Mouse (Mus musculus) embryonic stem cell, embryonic (primary cell): ENCODE data around the gene Plpp7.

Source experiments
- CTCF ChIA-PET, 4 experiments: fragments of 300-600 bp in 2 of 4; fragments of 350-600 bp in 2 of 4; sonication (Branson Sonifier 250); formaldehyde crosslinking; loops; one replicate each; lab custom pipeline; 2022; ENCODE audit warnings: inconsistent platforms in 2 of 4; lab: Charles Lee
- POLR2A ChIA-PET, 4 experiments: fragments of 300-600 bp in 2 of 4; fragments of 350-600 bp in 2 of 4; sonication (Branson Sonifier 250); formaldehyde crosslinking; loops; one replicate each; lab custom pipeline; 2022; ENCODE audit warnings: antibody characterized with exemption in 4 of 4, inconsistent platforms in 1 of 4; lab: Charles Lee

Plpp7 gene

GRCm38 (mm10) chr2:32139377-32139776 lies 44.0 kb downstream of the Plpp7 start:
- POLR2A ChIA-PET: interaction anchor here in 3 of 4 experiments (0.9 to 7.3 kb wide), 21 partner anchors 8 to 190 kb away, joined by 3 to 125 read pairs (median 5); partner anchors contain the start of genes Pomt1 (in 1 of the 3), Prrc2b (in 1 of the 3) and Swi5 (in 1 of the 3)
- CTCF ChIA-PET: interaction anchor here in 1 of 4 experiments (0.5 kb wide), 1 partner anchor 848 kb away, joined by 5 read pairs; no protein-coding TSS in a partner anchor

GRCm38 (mm10) chr2:32140498-32140934 lies 45.2 kb downstream of the Plpp7 start:
- POLR2A ChIA-PET: interaction anchor here in 3 of 4 experiments (0.6 to 7.3 kb wide), 20 partner anchors 7 to 381 kb away, joined by 3 to 125 read pairs (median 5); partner anchors contain the start of genes Prrc2b (in 1 of the 3) and Swi5 (in 1 of the 3)

GRCm38 (mm10) chr2:32141602-32142001 lies 46.3 kb downstream of the Plpp7 start:
- ChIA-PET POLR2A (interaction anchor here in 2 of 4 experiments (0.5 to 26.6 kb wide), 7 partner anchors 9 to 438 kb away, joined by 3 to 1021 read pairs (median 8); partner anchors contain the start of gene Prrc2b (in 1 of the 2)), CTCF (interaction anchor here in 2 of 4 experiments (0.6 to 1.1 kb wide), 2 partner anchors 127 to 166 kb away, joined by 3 to 4 read pairs; no protein-coding TSS in a partner anchor)

More at GRCm38 (mm10) chr2:32140498-32140934, 45.2 kb downstream of the Plpp7 start:
- CTCF ChIA-PET: interaction anchor here in 1 of 4 experiments (0.6 kb wide), 1 partner anchor 264 kb away, joined by 3 read pairs; no protein-coding TSS in a partner anchor

- ChIA-PET POLR2A (interaction anchor here in 2 of 4 experiments (0.9 to 26.6 kb wide), 7 partner anchors 9 to 68 kb away, joined by 3 to 1021 read pairs (median 8); partner anchors contain the start of gene Prrc2b (in 1 of the 2)), CTCF (interaction anchor here in 1 of 4 experiments (1.1 to 1.2 kb wide), 2 partner anchors 8 to 165 kb away, joined by 3 read pairs; no protein-coding TSS in a partner anchor)
Measured at GRCm38 (mm10) chr2:32142368-32142767, 47.0 kb downstream of the Plpp7 start.

- POLR2A ChIA-PET: interaction anchor here (0.7 to 26.6 kb wide), 6 partner anchors 10 to 286 kb away, joined by 3 to 1021 read pairs (median 6); no protein-coding TSS in a partner anchor
- CTCF ChIA-PET: interaction anchor here in 1 of 4 experiments (1.8 kb wide), 1 partner anchor 10 kb away, joined by 5 read pairs; no protein-coding TSS in a partner anchor
Measured at GRCm38 (mm10) chr2:32144633-32145032, 49.3 kb downstream of the Plpp7 start.

GRCm38 (mm10) chr2:32146617-32147162 lies 51.4 kb downstream of the Plpp7 start:
- POLR2A ChIA-PET: interaction anchor here (0.5 to 30.9 kb wide), 27 partner anchors 9 to 338 kb away, joined by 3 to 1178 read pairs (median 4); no protein-coding TSS in a partner anchor
- CTCF ChIA-PET: interaction anchor here (0.6 to 1.5 kb wide), 15 partner anchors 9 to 1170 kb away, joined by 3 to 14 read pairs (median 4); no protein-coding TSS in a partner anchor

- CTCF ChIA-PET: no interaction called here
- POLR2A ChIA-PET: interaction anchor here in 3 of 4 experiments (0.9 to 30.9 kb wide), 12 partner anchors 8 to 75 kb away, joined by 3 to 1178 read pairs (median 8); no protein-coding TSS in a partner anchor
Measured at GRCm38 (mm10) chr2:32150135-32150534, 54.8 kb downstream of the Plpp7 start.

- CTCF ChIA-PET: no interaction called here
Measured at GRCm38 (mm10) chr2:32150562-32150923, 55.2 kb downstream of the Plpp7 start.

GRCm38 (mm10) chr2:32150924-32151659 lies 55.8 kb downstream of the Plpp7 start, which contains the start of gene Prrc2b:
Prrc2b (plus strand) TSS chr2:32151082.
- CTCF ChIA-PET: interaction anchor here in 1 of 4 experiments (1.0 kb wide), 1 partner anchor 41 kb away, joined by 3 read pairs; no protein-coding TSS in a partner anchor
- POLR2A ChIA-PET: interaction anchor here in 3 of 4 experiments (1.0 to 30.9 kb wide), 16 partner anchors 9 to 112 kb away, joined by 3 to 1178 read pairs (median 6); no protein-coding TSS in a partner anchor

More at GRCm38 (mm10) chr2:32150562-32150923, 55.2 kb downstream of the Plpp7 start:
- POLR2A ChIA-PET: interaction anchor here in 3 of 4 experiments (1.0 to 30.9 kb wide), 11 partner anchors 9 to 75 kb away, joined by 3 to 1178 read pairs (median 8); no protein-coding TSS in a partner anchor

- CTCF ChIA-PET: interaction anchor here in 1 of 4 experiments (1.0 to 1.1 kb wide), 2 partner anchors 40 to 121 kb away, joined by 3 read pairs; no protein-coding TSS in a partner anchor
- POLR2A ChIA-PET: interaction anchor here in 3 of 4 experiments (0.6 to 30.9 kb wide), 20 partner anchors 8 to 136 kb away, joined by 3 to 1178 read pairs (median 6); partner anchors contain the start of gene Swi5 (in 1 of the 3)
Measured at GRCm38 (mm10) chr2:32151660-32152366, 56.5 kb downstream of the Plpp7 start.

GRCm38 (mm10) chr2:32152367-32153034 lies 57.2 kb downstream of the Plpp7 start:
- POLR2A ChIA-PET: interaction anchor here in 3 of 4 experiments (0.6 to 30.9 kb wide), 24 partner anchors 8 to 135 kb away, joined by 3 to 1178 read pairs (median 6); partner anchors contain the start of gene Swi5 (in 1 of the 3)
- CTCF ChIA-PET: interaction anchor here in 2 of 4 experiments (0.5 to 1.1 kb wide), 5 partner anchors 39 to 1289 kb away, joined by 3 read pairs; no protein-coding TSS in a partner anchor

GRCm38 (mm10) chr2:32153041-32153790 lies 57.9 kb downstream of the Plpp7 start:
- ChIA-PET CTCF (interaction anchor here in 2 of 4 experiments (0.5 to 1.3 kb wide), 5 partner anchors 19 to 1290 kb away, joined by 3 read pairs; no protein-coding TSS in a partner anchor), POLR2A (interaction anchor here in 3 of 4 experiments (0.7 to 30.9 kb wide), 18 partner anchors 9 to 617 kb away, joined by 3 to 1178 read pairs (median 8); no protein-coding TSS in a partner anchor)

- ChIA-PET CTCF (interaction anchor here in 1 of 4 experiments (1.3 kb wide), 1 partner anchor 20 kb away, joined by 3 read pairs; no protein-coding TSS in a partner anchor), POLR2A (interaction anchor here in 3 of 4 experiments (0.7 to 30.9 kb wide), 15 partner anchors 8 to 616 kb away, joined by 3 to 1178 read pairs (median 8); no protein-coding TSS in a partner anchor)
Measured at GRCm38 (mm10) chr2:32153791-32154119, 58.4 kb downstream of the Plpp7 start.

- CTCF ChIA-PET: interaction anchor here in 2 of 4 experiments (0.6 to 1.3 kb wide), 4 partner anchors 20 to 32 kb away, joined by 3 to 5 read pairs (median 3); no protein-coding TSS in a partner anchor
- POLR2A ChIA-PET: interaction anchor here in 2 of 4 experiments (0.6 to 30.9 kb wide), 16 partner anchors 0 to 128 kb away, joined by 3 to 1178 read pairs (median 8); partner anchors contain the start of gene Prrc2b (in 1 of the 2)
Measured at GRCm38 (mm10) chr2:32154334-32154997, 59.1 kb downstream of the Plpp7 start.
